Mouse (Mus musculus) cerebellum, adult 11 months (tissue): ENCODE results near the gene Ccdc69.
A peak's percentile ranks its signal among the peaks of the same experiment; 100 is the strongest.
"Not testable (repeated sequence)": the region's sequence is repeated elsewhere in the genome, so short reads cannot be mapped to it uniquely, and the experiment has no call there.

Source experiments
- DNase-seq: peaks from one replicate; pipeline ENCODE4 v3.0.0; 2022

Gene Ccdc69

DNA sequence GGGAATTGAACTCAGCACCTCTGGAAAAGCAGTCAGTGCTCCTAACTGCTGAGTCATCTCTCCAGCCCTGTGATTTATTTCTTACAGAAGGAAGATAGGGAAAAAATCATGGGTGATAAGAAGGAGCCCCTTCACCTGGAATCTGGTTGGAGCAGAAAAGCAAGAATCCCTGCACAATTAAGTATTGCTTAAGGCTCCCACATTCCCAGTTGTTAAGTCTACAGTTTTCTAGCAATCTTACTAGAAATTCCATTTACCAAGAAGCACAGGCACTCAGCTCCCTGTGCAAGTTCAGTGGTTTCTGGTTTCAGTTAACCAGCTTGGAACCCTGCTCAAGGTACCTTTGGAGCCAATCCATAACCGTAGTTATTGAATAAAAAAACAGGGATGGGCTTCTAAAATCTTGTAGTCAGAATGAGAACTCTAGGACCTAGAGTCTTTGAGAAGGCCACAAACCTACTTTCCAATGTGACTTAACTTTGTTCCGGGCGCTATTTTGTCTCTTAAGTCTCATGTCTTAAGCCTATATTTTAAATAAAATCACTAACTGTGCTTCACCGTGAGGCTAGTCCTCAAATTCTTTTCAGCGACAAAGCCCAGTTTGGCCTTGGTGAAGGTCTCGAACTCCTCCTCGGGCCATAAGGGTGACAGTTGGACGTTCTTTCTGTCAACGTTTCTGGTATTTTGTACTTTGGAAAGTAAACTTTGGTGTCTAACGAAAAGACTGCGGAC is 19.0 kb upstream of the Ccdc69 start:
- no peak for DNase-seq

DNA sequence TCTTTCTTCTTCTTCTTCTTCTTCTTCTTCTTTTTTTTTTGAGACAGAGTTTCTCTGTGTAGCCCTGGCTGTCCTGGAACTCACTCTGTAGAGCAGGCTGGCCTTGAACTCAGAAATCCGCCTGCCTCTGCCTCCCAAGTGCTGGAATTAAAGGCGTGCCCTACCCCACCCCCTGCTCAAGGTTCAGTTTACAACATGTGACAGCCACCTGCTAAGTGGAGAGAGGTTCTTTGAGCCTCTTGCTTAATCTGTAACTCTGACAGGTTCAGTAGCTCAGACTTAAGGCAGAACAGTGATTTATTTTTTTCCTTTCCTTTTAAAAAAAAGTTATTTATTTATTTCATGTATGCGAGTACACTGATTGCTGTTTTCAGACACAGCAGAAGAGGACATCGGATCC is 18.4 kb upstream of the Ccdc69 start:
- DNase-seq: not testable (repeated sequence)

DNA sequence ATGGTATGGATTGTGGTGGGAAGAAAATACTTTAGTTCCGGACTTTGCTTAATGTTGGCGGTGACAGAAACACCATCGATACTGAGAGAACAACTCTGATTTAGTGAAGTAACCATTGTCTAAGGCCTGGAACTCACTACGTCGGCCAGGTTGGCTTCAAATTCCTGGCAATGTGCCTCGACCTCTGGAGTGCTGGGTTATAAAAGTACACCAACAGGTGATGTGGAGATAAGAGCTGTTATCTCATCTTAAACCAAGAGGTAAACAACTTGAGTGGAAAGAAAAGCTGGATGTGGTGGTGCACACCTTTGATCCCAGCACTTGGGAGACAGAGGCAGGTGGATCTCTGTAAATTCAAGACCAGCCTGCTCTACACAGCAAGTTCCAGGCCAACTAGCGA is 15.2 kb upstream of the Ccdc69 start:
- DNase-seq: no peak

DNA sequence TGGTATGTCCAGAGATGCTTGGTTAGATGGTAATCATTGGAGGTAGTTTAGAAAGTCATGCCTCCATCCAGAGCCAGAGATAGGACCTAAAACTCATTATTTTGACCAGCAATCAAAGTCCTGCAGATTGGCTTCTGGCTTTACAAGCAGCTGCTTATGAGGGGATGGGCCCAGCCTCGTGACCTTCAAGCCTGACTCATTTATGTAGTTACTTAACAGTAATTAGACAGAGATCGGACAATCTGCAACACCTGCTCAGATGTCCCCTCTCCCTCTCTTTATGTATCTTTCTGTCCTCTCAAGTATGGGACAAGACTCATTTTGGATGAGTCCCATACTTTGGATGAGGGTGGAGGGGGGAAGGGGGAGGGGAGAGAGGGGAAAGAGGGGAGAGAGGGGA is 12.0 kb upstream of the Ccdc69 start:
- DNase-seq: no peak

DNA sequence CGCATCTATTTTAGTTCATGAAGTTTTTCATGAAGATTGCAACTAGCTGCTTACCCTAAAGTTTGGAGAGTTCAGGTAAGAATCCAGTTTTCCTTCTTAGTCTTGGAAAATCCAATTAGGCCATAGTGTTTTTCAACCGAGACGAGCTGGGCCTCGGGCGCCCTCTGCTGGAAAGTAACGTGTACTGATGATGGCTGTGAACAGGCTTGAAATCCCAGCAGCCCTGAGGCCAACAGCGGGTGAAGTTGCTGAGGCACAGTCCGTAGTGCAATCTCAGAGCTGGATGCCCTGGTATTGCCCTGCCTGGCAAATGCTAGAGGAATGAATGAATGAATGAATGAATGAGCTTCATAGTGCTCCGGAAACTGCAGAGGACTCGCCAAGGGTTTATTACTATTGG is 9.1 kb upstream of the Ccdc69 start:
- DNase-seq: peak; percentile 69

- DNase-seq: no peak
These were observed 7.5 kb upstream of the Ccdc69 start for GRCm38 (mm10) chr11:55085396-55085795.

GRCm38 (mm10) chr11:55084629-55085028 is 6.7 kb upstream of the Ccdc69 start:
- no peak for DNase-seq

DNA sequence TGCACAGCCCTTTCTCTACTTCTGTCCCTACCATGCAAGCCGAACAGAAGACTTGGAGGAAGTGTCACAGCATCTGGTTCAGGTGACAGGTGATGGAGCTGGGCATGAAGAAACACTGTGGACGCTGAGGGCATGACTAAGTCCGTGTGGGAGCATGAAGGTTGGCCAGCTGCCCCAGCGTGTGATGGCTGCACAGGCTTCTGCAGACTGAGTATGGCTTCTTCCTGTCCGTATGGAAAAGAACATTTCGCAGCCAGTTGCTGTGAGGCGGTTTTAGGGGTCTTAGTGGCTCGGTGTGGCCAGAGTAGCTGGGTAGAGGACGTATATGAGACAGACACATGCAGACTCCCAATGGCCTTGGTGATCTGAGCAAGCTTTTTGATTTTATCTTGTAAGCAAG is 3.3 kb upstream of the Ccdc69 start:
- no peak for DNase-seq

- no peak for DNase-seq
These were observed 1.2 kb upstream of the Ccdc69 start for GRCm38 (mm10) chr11:55079180-55079579.

DNA sequence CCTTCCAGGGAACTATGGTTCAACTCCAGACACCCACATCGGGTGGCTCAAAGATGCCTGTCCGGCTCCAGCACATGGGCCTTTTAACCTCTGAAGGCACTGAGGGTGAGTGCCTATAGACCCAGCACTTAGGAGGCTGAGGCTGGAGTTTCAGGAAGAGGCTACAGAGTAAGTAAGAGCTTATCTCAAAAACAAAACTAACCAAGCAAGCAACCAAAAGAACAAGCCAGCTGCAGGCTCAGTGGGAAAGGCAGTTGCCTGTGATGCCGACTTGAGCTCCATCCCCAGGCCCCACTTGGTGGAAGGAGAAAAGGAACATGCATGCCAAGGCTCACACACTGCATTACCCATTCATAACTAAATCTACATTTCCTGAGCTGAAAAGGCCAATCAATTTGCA is 571 bp upstream of the Ccdc69 start:
- no peak for DNase-seq

DNA sequence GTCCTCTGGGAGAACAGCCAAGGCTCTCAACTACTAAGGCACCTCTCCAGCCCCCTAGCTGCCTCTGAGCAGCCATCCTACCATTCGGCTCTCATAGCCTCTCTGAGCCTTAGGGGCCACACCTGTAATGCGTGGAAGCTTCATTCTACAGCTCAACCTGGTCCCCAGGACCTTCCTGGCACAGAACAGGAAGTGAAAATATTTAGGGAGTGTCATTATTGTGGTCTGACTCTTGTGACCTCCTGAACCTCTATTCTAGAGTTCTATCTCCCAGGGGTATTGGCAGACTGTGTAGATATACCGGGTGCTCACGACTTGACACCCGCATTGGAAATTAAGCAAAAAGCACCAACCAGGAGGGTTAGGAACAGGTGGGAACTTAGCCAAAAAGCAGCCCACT is 1.7 kb downstream of the Ccdc69 start:
- no peak for DNase-seq

GRCm38 (mm10) chr11:55075602-55076001 is 2.3 kb downstream of the Ccdc69 start:
- DNase-seq: peak; percentile 74

GRCm38 (mm10) chr11:55073191-55073590 is 4.7 kb downstream of the Ccdc69 start:
- no peak for DNase-seq

DNA sequence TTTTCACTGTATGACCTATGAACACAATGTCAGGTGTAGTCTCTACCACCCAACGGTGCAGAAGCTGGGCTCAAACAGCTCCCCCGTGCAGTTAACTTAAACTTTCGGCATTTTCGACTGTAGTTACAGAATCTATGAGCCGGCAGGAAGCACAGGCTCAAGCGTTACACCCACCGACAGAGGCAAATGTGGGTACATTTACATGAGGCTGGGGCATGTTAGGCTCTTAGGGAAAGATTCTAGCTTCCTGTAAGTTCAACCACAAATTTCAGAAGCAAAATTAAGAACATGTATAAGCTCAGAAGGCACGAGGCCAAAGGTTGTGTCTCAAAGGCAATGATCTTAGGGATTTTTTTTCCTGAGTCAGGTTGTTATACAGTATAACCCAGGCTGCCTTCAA is 5.5 kb downstream of the Ccdc69 start:
- no peak for DNase-seq

DNA sequence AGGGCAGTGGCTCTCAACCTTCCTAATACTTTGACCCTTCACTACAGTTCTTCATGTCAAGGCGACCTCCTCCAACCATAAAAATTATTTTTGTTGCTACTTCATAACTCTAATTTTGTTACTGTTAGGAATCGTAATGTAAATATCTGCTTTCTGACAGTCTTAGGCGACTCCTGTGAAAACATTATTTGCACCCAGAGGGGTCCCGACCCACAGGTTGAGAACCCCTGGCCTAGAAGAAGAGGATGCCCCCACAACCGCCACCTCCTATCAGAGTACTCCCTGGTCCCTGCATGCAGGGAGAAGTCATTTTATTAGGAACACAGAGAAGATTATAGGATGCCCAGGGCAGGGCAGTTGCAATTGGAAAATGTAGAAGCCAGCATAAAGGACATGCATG is 6.6 kb downstream of the Ccdc69 start:
- DNase-seq: no peak

DNA sequence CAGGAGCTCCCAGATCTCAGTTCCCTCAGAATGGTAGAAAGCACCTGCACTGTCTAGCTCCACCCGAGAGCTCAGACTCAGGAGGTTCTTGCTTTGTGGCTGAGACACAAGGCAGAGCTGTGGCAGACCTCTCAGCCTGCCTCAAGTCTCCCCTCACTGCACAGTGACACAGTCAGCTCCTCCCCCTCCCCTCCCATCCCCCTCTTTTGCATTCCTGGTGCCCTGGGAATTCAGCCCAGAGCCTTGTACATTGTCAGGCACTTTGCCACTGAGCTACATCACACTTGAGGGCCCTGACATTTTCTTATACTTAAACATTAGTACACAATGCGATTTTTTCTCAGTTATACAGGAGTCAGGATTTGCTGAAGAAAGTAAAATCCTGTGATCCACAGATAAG is 8.9 kb downstream of the Ccdc69 start:
- no peak for DNase-seq

DNA sequence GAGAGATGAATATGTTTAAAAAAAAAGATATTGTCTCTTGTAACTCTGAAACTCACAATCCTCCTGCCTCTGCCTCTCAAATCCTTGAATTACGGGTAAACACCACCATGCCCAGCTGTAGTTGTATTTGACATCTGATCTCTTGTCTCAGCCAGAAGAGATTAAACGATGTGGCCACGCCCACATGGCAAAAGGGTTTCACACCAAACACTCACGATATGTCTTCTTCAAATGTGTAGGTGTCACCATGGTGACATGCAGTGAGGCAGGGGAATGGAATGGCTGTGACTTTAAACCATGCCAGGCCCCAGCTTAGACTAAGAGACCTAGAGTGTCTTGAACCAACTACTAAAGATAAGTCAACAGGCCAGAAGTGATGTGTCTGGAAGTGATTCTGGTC is 11.0 kb downstream of the Ccdc69 start:
- no peak for DNase-seq

GRCm38 (mm10) chr11:55062856-55063255 is 15.1 kb downstream of the Ccdc69 start:
- DNase-seq: no peak

GRCm38 (mm10) chr11:55060802-55061201 is 17.1 kb downstream of the Ccdc69 start:
- DNase-seq: no peak

DNA sequence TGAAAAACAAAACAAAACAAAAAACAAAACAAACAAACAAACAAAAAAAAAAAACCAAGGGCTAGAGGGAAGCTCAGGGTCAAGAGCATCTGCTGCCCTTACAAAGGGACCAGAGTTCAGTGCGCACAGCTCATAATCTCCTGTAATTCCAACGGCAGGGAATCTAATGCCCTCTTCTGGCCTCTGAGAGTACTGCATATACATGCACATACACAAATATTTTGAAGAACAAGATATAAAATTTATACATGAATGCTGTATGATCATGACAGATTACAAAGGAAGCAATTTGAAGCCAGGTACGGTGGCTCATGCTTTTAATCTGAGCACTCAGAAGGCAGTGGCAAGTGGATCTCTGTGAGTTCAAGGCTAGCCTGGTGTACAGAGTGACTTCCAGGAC is 20.4 kb downstream of the Ccdc69 start:
- DNase-seq: no peak

DNA sequence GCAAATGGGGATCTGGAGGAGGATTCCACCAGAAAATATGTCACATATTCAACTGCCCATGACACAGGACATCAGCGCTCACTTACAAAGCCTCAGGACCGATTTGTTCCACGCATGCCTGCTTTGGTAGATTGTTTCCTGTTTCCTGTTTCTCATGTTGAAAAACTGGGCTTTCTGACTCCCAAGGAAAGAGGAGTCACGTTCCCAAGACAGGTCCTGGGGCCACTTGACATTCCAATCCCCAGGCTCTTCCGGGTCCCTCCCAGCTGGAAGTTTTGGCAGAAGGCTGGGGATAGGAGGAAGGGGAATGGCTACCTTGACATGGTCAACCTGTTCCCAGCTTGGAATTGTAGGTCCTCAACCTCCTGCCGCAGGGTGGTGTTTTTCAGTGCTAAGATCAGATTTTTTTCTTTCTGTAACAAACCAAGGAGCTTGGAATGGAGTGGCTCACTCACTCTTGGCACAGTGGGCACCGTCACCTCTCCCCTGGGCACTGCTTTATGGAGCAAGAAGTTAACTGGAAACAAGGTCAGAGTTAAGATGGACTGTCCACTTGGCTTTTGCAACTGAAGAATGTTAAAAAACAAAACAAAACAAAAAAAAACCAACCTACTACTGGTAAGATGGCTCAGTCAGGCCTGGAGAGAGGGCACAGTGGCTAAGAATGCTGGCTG is 27.0 kb downstream of the Ccdc69 start:
- DNase-seq: no peak

- DNase-seq: no peak
These were observed 31.3 kb downstream of the Ccdc69 start for GRCm38 (mm10) chr11:55046600-55046999.

DNA sequence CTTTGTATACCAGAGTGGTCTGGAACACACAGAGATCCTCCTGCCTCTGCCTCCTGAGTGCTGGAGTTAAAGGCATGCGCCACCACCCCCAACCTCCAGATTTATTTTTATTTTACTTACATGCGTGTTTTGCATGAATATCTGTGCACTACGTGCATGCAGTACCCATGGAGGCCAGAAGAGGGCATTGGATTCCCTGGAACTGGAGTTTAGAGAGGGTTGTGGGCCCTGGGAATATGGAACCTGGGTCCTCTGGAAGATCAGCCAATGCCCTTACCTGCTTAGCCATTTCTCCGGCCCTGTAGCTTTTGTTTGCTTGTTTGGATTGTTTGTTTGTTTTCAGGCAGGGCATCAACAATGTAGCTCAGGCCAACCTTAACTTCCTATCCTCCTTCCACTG is 36.6 kb downstream of the Ccdc69 start:
- no peak for DNase-seq

GRCm38 (mm10) chr11:55039591-55039990 is 38.3 kb downstream of the Ccdc69 start:
- peak; percentile 67 for DNase-seq

GRCm38 (mm10) chr11:55036601-55037000 is 41.3 kb downstream of the Ccdc69 start:
- no peak for DNase-seq
